Mouse (Mus musculus) forebrain, embryonic 11.5 days (tissue): Measurements from ENCODE around the gene Dusp16. TPM values are rescaled to one million over a fixed set of nuclear protein-coding genes. Genes with fewer than 3 reads are reported as not detected.

ENCODE experiments used
- ATAC-seq: fragments of 200-750 bp; cut with Nextera tagmentation; replicated peaks from 2 replicates; pipeline ENCODE4 v1.8.0; 2017; ENCODE audit warnings: moderate TSS enrichment; ENCODE audit not compliant: low FRiP score
- DNase-seq: peaks from one replicate; pipeline ENCODE4 v3.0.0-alpha.2; 2017; ENCODE audit warnings: low spot score
- H3K27ac ChIP-seq: fragments of 300-500 bp; sonication (generic); 2 replicates; pipeline ENCODE4 v1.5.1; 2014; ENCODE audit warnings: low read depth, low read length
- H3K27me3 ChIP-seq: fragments of 300-500 bp; sonication (generic); 2 replicates; pipeline ENCODE4 v1.6.1; 2014; ENCODE audit warnings: mild to moderate bottlenecking, low read length, mixed read lengths; ENCODE audit not compliant: control insufficient read depth, insufficient read depth
- H3K36me3 ChIP-seq: fragments of 300-500 bp; sonication (generic); 2 replicates; pipeline ENCODE4 v1.6.1; 2014; ENCODE audit warnings: mild to moderate bottlenecking, low read length, moderate library complexity, mixed read lengths; ENCODE audit not compliant: control insufficient read depth, insufficient read depth
- H3K4me1 ChIP-seq: fragments of 300-500 bp; sonication (generic); replicated peaks from 2 replicates; pipeline ENCODE4 v1.6.1; 2014; ENCODE audit warnings: low read length, mixed read lengths; ENCODE audit not compliant: control insufficient read depth, insufficient read depth
- H3K4me2 ChIP-seq: fragments of 300-500 bp; sonication (generic); 2 replicates; pipeline ENCODE4 v1.6.1; 2014; ENCODE audit warnings: low read depth, mild to moderate bottlenecking, low read length, moderate library complexity, mixed read lengths; ENCODE audit not compliant: severe bottlenecking
- H3K4me3 ChIP-seq: fragments of 300-500 bp; sonication (generic); 2 replicates; pipeline ENCODE4 v1.5.1; 2014; ENCODE audit warnings: low read depth, low read length
- H3K9ac ChIP-seq: fragments of 300-500 bp; sonication (generic); 2 replicates; pipeline ENCODE4 v1.6.1; 2014; ENCODE audit warnings: low read length
- H3K9me3 ChIP-seq: fragments of 300-500 bp; sonication (generic); 2 replicates; pipeline ENCODE4 v1.6.1; 2016; ENCODE audit warnings: low read length, mixed read lengths; ENCODE audit not compliant: control insufficient read depth
- WGBS: fragments of 180-500 bp; shearing (Covaris S2); extraction: QIAGEN DNeasy Blood & Tissue Kit; methylation state at CpG from one replicate; pipeline ENCODE4 v1.1.7; 2014; 5-methylcytosine and 5-hydroxymethylcytosine counted together
- polyA plus RNA-seq: library from polyadenylated mRNA; unstranded; fragments of >200 nt; fragmentation: Nextera tagmentation; extraction: Ambion mirVana; gene quantifications from 2 replicates; pipeline ENCODE4 v1.2.1, GENCODE M21; 2014

Dusp16 gene
- polyA plus RNA-seq, 1 experiment from 2014 or later = 28.3 TPM

GRCm38 (mm10) chr6:134819741-134820140 is 27.3 kb upstream of the Dusp16 start:
- H3K36me3 ChIP-seq = no peaks in the 10 kb centered on the region
- no peaks in the 10 kb centered on the region for H3K27me3 ChIP-seq
- H3K4me2 ChIP-seq = no peak overlapping the region
- 66% methylated on average over 5 of the region's 5 CpGs for WGBS
- H3K9me3 ChIP-seq = no peaks in the 10 kb centered on the region
- no peaks in the 10 kb centered on the region for H3K4me1 ChIP-seq
- ATAC-seq (no peak), DNase-seq (no peak)
- H3K27ac ChIP-seq = no peak overlapping the region
- no peak overlapping the region for H3K9ac ChIP-seq
- no peak overlapping the region for H3K4me3 ChIP-seq

GRCm38 (mm10) chr6:134817051-134817928 is 24.9 kb upstream of the Dusp16 start:
- Histone ChIP-seq H3K4me2 (no peak overlapping the region), H3K27me3 (no peaks in the 10 kb centered on the region), H3K9ac (no peak overlapping the region), H3K36me3 (no peaks in the 10 kb centered on the region), H3K4me3 (no peak overlapping the region), H3K9me3 (no peaks in the 10 kb centered on the region), H3K27ac (no peak overlapping the region), H3K4me1 (no peaks in the 10 kb centered on the region)
- no peak for DNase-seq
- ATAC-seq = no peak
- WGBS = 78% methylated on average over 12 of the region's 12 CpGs

- no peak overlapping the region for H3K9ac ChIP-seq
- no peak overlapping the region for H3K4me3 ChIP-seq
- 84% methylated on average over 1 of the region's 1 CpGs for WGBS
- no peaks in the 10 kb centered on the region for H3K4me1 ChIP-seq
- no peak overlapping the region for H3K27ac ChIP-seq
- H3K9me3 ChIP-seq = no peaks in the 10 kb centered on the region
- no peaks in the 10 kb centered on the region for H3K36me3 ChIP-seq
- ATAC-seq (no peak), DNase-seq (no peak)
- H3K27me3 ChIP-seq = no peaks in the 10 kb centered on the region
- H3K4me2 ChIP-seq = no peak overlapping the region
Measured at GRCm38 (mm10) chr6:134813066-134813465, 20.6 kb upstream of the Dusp16 start.

- no peak overlapping the region for H3K4me2 ChIP-seq
- WGBS = 92% methylated on average over 11 of the region's 11 CpGs
- H3K36me3 ChIP-seq = no peaks in the 10 kb centered on the region
- H3K27me3 ChIP-seq = no peaks in the 10 kb centered on the region
- no peak for ATAC-seq
- H3K9me3 ChIP-seq = no peaks in the 10 kb centered on the region
- H3K9ac ChIP-seq = no peak overlapping the region
- H3K4me3 ChIP-seq = no peak overlapping the region
- DNase-seq = no peak
- no peaks in the 10 kb centered on the region for H3K4me1 ChIP-seq
- H3K27ac ChIP-seq = no peak overlapping the region
Measured at GRCm38 (mm10) chr6:134807794-134808193, 15.4 kb upstream of the Dusp16 start.

- H3K9ac ChIP-seq = no peak overlapping the region
- no peak overlapping the region for H3K27ac ChIP-seq
- no peak overlapping the region for H3K4me3 ChIP-seq
- H3K4me2 ChIP-seq = no peak overlapping the region
- no peak for ATAC-seq
- DNase-seq = no peak
- no peaks in the 10 kb centered on the region for H3K36me3 ChIP-seq
- H3K9me3 ChIP-seq = no peaks in the 10 kb centered on the region
- no peaks in the 10 kb centered on the region for H3K4me1 ChIP-seq
- 83% methylated on average over 1 of the region's 2 CpGs for WGBS
- H3K27me3 ChIP-seq = no peaks in the 10 kb centered on the region
Measured at GRCm38 (mm10) chr6:134807091-134807490, 14.7 kb upstream of the Dusp16 start.

GRCm38 (mm10) chr6:134806130-134806529 is 13.7 kb upstream of the Dusp16 start:
- H3K27ac ChIP-seq = no peak overlapping the region
- H3K27me3 ChIP-seq = no peaks in the 10 kb centered on the region
- no peak for ATAC-seq
- DNase-seq = no peak
- H3K36me3 ChIP-seq = no peaks in the 10 kb centered on the region
- no peak overlapping the region for H3K4me3 ChIP-seq
- 91% methylated on average over 6 of the region's 6 CpGs for WGBS
- H3K4me2 ChIP-seq = no peak overlapping the region
- no peaks in the 10 kb centered on the region for H3K9me3 ChIP-seq
- no peak overlapping the region for H3K9ac ChIP-seq
- H3K4me1 ChIP-seq = no peaks in the 10 kb centered on the region

- no peak overlapping the region for H3K9ac ChIP-seq
- no peak for ATAC-seq
- no peak overlapping the region for H3K27ac ChIP-seq
- no peak overlapping the region for H3K4me3 ChIP-seq
- H3K4me2 ChIP-seq = no peak overlapping the region
- 68% methylated on average over 5 of the region's 5 CpGs for WGBS
- H3K9me3 ChIP-seq = no peaks in the 10 kb centered on the region
- no peak for DNase-seq
- no peaks in the 10 kb centered on the region for H3K4me1 ChIP-seq
- H3K27me3 ChIP-seq = no peaks in the 10 kb centered on the region
- H3K36me3 ChIP-seq = no peaks in the 10 kb centered on the region
Measured at GRCm38 (mm10) chr6:134804736-134805277, 12.4 kb upstream of the Dusp16 start.

- Histone ChIP-seq H3K36me3 (no peaks in the 10 kb centered on the region), H3K27me3 (no peaks in the 10 kb centered on the region), H3K4me3 (no peak overlapping the region), H3K9ac (no peak overlapping the region), H3K4me2 (no peak overlapping the region), H3K9me3 (no peaks in the 10 kb centered on the region), H3K27ac (no peak overlapping the region), H3K4me1 (no peaks in the 10 kb centered on the region)
- DNase-seq = no peak
- ATAC-seq = no peak
- 80% methylated on average over 9 of the region's 9 CpGs for WGBS
Measured at GRCm38 (mm10) chr6:134802641-134803043, 10.2 kb upstream of the Dusp16 start.

- no peak overlapping the region for H3K4me3 ChIP-seq
- no peaks in the 10 kb centered on the region for H3K36me3 ChIP-seq
- no peaks in the 10 kb centered on the region for H3K9me3 ChIP-seq
- no peak overlapping the region for H3K27ac ChIP-seq
- H3K4me2 ChIP-seq = no peak overlapping the region
- H3K27me3 ChIP-seq = no peaks in the 10 kb centered on the region
- H3K4me1 ChIP-seq = no peaks in the 10 kb centered on the region
- ATAC-seq = no peak
- 71% methylated on average over 1 of the region's 1 CpGs for WGBS
- no peak overlapping the region for H3K9ac ChIP-seq
- no peak for DNase-seq
Measured at GRCm38 (mm10) chr6:134801483-134801882, 9.1 kb upstream of the Dusp16 start.
